Mouse (Mus musculus) left cerebral cortex, adult 2 months (tissue): ENCODE measurements at regions not wholly inside any gene's neighbourhood (a gene's known extent, or its start where the extent isn't known, plus 50 kb on each side); places are given as distances from the start of the nearest gene placed in this dataset.

ENCODE experiments used
- DNase-seq, 2 experiments: peaks; one replicate each; pipeline ENCODE4 v3.0.0; 2021 to 2022; ENCODE audit warnings: low spot score in 2 of 2, mixed read lengths in 1 of 2; ENCODE audit errors: extremely low spot score in 1 of 2
- H3K27ac ChIP-seq: fragments of 200-600 bp; 2 replicates; pipeline ENCODE4 v1.8.1; 2022
- H3K4me3 ChIP-seq: fragments of 200-600 bp; 2 replicates; pipeline ENCODE4 v1.8.1; 2022
- CTCF ChIP-seq: fragments of 200-600 bp; IDR thresholded peaks from 2 replicates; pipeline ENCODE4 v1.8.1; 2022; ENCODE audit warnings: antibody characterized with exemption, mild to moderate bottlenecking, moderate library complexity
- intact Hi-C: fragments of 180-260 bp; cut with DNase I; formaldehyde crosslinking; loops from one replicate; pipeline ENCODE4 v1.15.1; 2025

- intact Hi-C loops = no loop called here
- TF ChIP-seq CTCF = no peak
- Histone ChIP-seq H3K27ac (no peak overlapping the region), H3K4me3 (no peak overlapping the region)
- no peak for DNase-seq
Observed at GRCm38 (mm10) chr8:92302694-92303093, 54.7 kb upstream of the Irx5 start.

- DNase-seq = no peak
- H3K4me3 ChIP-seq = no peak overlapping the region
- no peak overlapping the region for H3K27ac ChIP-seq
- intact Hi-C loops = no loop called here
- no peak for TF ChIP-seq CTCF
Observed at GRCm38 (mm10) chr8:92301029-92301428, 56.4 kb upstream of the Irx5 start.

- no peak for DNase-seq
- no peak for TF ChIP-seq CTCF
- intact Hi-C loops = no loop called here
- H3K4me3 ChIP-seq = no peak overlapping the region
- no peak overlapping the region for H3K27ac ChIP-seq
Observed at GRCm38 (mm10) chr8:92286841-92287811, 70.3 kb upstream of the Irx5 start.

GRCm38 (mm10) chr8:92275755-92276154, 81.7 kb upstream of the Irx5 start:
- Histone ChIP-seq H3K4me3 (no peak overlapping the region), H3K27ac (no peak overlapping the region)
- intact Hi-C loops = no loop called here
- DNase-seq = no peak
- no peak for TF ChIP-seq CTCF

- DNase-seq = no peak
- intact Hi-C loops = no loop called here
- Histone ChIP-seq H3K4me3 (no peak overlapping the region), H3K27ac (no peak overlapping the region)
- TF ChIP-seq CTCF = no peak
Observed at GRCm38 (mm10) chr8:92272726-92273125, 84.7 kb upstream of the Irx5 start.

GRCm38 (mm10) chr8:92272073-92272472, 85.4 kb upstream of the Irx5 start:
- Histone ChIP-seq H3K4me3 (no peak overlapping the region), H3K27ac (no peak overlapping the region)
- intact Hi-C loops = no loop called here
- no peak for DNase-seq
- no peak for TF ChIP-seq CTCF

- DNase-seq = no peak
- intact Hi-C loops = no loop called here
- no peak overlapping the region for H3K4me3 ChIP-seq
- H3K27ac ChIP-seq = no peak overlapping the region
- no peak for TF ChIP-seq CTCF
Observed at GRCm38 (mm10) chr8:92270636-92271035, 86.8 kb upstream of the Irx5 start.

GRCm38 (mm10) chr8:92267415-92267814, 90.0 kb upstream of the Irx5 start:
- Histone ChIP-seq H3K4me3 (no peak overlapping the region), H3K27ac (no peak overlapping the region)
- TF ChIP-seq CTCF = no peak
- DNase-seq = no peak
- intact Hi-C loops = no loop called here

- intact Hi-C loops = no loop called here
Observed at GRCm38 (mm10) chr8:92260056-92260455, 97.4 kb upstream of the Irx5 start.

GRCm38 (mm10) chr8:92258258-92258657, 99.2 kb upstream of the Irx5 start:
- no peak for TF ChIP-seq CTCF
- intact Hi-C loops = no loop called here
- no peak for DNase-seq
- Histone ChIP-seq H3K27ac (no peak overlapping the region), H3K4me3 (no peak overlapping the region)

More at GRCm38 (mm10) chr8:92260056-92260455, 97.4 kb upstream of the Irx5 start:
- DNase-seq = no peak
- Histone ChIP-seq H3K4me3 (no peak overlapping the region), H3K27ac (no peak overlapping the region)
- no peak for TF ChIP-seq CTCF

GRCm38 (mm10) chr8:92252597-92253375, 104.6 kb upstream of the Irx5 start:
- DNase-seq = peak in 1 of 2 experiments; percentile 9
- TF ChIP-seq CTCF = no peak
- H3K27ac ChIP-seq = no peak overlapping the region
- intact Hi-C loops = no loop called here
- H3K4me3 ChIP-seq = no peak overlapping the region

- intact Hi-C loops = no loop called here
- no peak for DNase-seq
- no peak for TF ChIP-seq CTCF
- H3K27ac ChIP-seq = no peak overlapping the region
- H3K4me3 ChIP-seq = no peak overlapping the region
Observed at GRCm38 (mm10) chr8:92246301-92246700, 111.1 kb upstream of the Irx5 start.
